Mouse (Mus musculus) hindbrain, embryonic 11.5 days (tissue): ENCODE measurements around the gene Rce1. TPM values are rescaled to one million over a fixed set of nuclear protein-coding genes. Genes with fewer than 3 reads are reported as not detected.

ENCODE experiments used
- ATAC-seq: fragments of 200-750 bp; cut with Nextera tagmentation; 2 replicates; pipeline ENCODE4 v1.8.0; 2017; ENCODE audit warnings: mild to moderate bottlenecking, moderate TSS enrichment, moderate library complexity; ENCODE audit not compliant: low FRiP score
- DNase-seq: peaks from one replicate; pipeline ENCODE4 v3.0.0-alpha.2; 2015; ENCODE audit warnings: low spot score
- H3K27ac ChIP-seq: fragments of 300-500 bp; sonication (generic); 2 replicates; pipeline ENCODE4 v1.5.1; 2014; ENCODE audit warnings: mild to moderate bottlenecking, low read depth, low read length
- H3K27me3 ChIP-seq: fragments of 300-500 bp; sonication (generic); 2 replicates; pipeline ENCODE4 v1.6.1; 2014; ENCODE audit warnings: mild to moderate bottlenecking, low read length, moderate library complexity, mixed read lengths; ENCODE audit not compliant: control insufficient read depth, insufficient read depth
- H3K36me3 ChIP-seq: fragments of 300-500 bp; sonication (generic); 2 replicates; pipeline ENCODE4 v1.6.1; 2014; ENCODE audit warnings: mild to moderate bottlenecking, low read length, moderate library complexity, mixed read lengths; ENCODE audit not compliant: control insufficient read depth, insufficient read depth
- H3K4me1 ChIP-seq: fragments of 300-500 bp; sonication (generic); replicated peaks from 2 replicates; pipeline ENCODE4 v1.6.1; 2014; ENCODE audit warnings: low read length, mixed read lengths; ENCODE audit not compliant: control insufficient read depth, insufficient read depth
- H3K4me2 ChIP-seq: fragments of 300-500 bp; sonication (generic); replicated peaks from 2 replicates; pipeline ENCODE4 v1.6.1; 2014; ENCODE audit warnings: mild to moderate bottlenecking, low read depth, low read length
- H3K4me3 ChIP-seq: fragments of 300-500 bp; sonication (generic); 2 replicates; pipeline ENCODE4 v1.5.1; 2014; ENCODE audit warnings: low read depth, low read length
- H3K9ac ChIP-seq: fragments of 300-500 bp; sonication (generic); 2 replicates; pipeline ENCODE4 v1.6.1; 2014; ENCODE audit warnings: low read depth, low read length
- H3K9me3 ChIP-seq: fragments of 300-500 bp; sonication (generic); 2 replicates; pipeline ENCODE4 v1.6.1; 2016; ENCODE audit warnings: low read length; ENCODE audit not compliant: control insufficient read depth
- WGBS: fragments of 180-500 bp; shearing (Covaris S2); extraction: QIAGEN DNeasy Blood & Tissue Kit; methylation state at CpG from one replicate; pipeline ENCODE4 v1.1.7; 2014; 5-methylcytosine and 5-hydroxymethylcytosine counted together
- polyA plus RNA-seq: library from polyadenylated mRNA; unstranded; fragments of >200 nt; fragmentation: Nextera tagmentation; extraction: Ambion mirVana; gene quantifications from 2 replicates; pipeline ENCODE4 v1.2.1, GENCODE M21; 2014

Gene Rce1
- polyA plus RNA-seq, 1 experiment from 2014 or later: 64.4 TPM

DNA sequence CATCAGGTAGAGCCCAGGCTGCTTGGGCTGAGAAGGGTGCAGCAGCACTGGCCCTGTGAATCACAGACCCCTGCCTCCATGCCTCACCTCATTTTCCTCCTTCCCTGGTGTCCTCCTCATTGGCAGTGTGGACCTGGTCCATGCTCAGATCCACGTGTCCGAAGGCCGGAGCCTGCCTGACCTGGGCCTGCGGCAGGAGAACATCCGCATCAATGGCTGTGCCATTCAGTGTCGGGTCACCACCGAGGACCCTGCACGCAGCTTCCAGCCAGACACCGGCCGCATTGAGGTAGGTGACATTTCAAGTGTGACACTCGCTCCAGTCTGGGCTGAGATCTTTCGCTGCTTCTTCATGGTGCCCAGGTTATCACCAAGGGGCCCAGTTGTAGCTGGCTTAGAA, 18.0 kb downstream of the Rce1 start:
- ATAC-seq: no peak
- WGBS: 94% methylated on average over 12 of the region's 12 CpGs

DNA sequence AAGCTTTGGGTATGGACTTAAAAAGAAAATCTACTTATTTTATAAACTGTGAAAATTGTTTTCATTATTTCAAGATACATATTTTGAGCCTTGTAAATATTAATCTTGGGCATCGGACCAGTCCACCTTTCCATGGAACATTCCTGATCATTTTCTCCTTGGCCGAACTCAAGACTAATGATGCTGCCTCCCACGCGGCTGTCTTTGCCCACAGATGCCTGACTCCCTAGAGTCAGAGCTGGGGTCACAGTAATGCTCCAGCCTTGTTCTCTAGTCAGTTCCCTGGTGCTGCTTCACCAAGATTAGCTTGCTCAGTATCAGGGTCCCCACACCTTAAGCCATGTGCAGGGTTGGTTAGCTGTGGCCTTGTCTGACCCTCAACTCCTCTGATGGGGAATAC, 19.8 kb downstream of the Rce1 start:
- Histone ChIP-seq H3K36me3 (no peaks in the 10 kb centered on the region), H3K4me1 (no peaks in the 10 kb centered on the region), H3K27ac (no peak overlapping the region), H3K9ac (no peak overlapping the region), H3K4me2 (no peak overlapping the region), H3K27me3 (no peaks in the 10 kb centered on the region), H3K9me3 (no peaks in the 10 kb centered on the region), H3K4me3 (no peak overlapping the region)
- ATAC-seq (no peak), DNase-seq (no peak)
- WGBS: 85% methylated on average over 4 of the region's 4 CpGs

More for the DNA sequence above, 18.0 kb downstream of the Rce1 start:
- H3K27ac ChIP-seq: no peak overlapping the region
- H3K27me3 ChIP-seq: no peaks in the 10 kb centered on the region
- DNase-seq: no peak
- H3K9me3 ChIP-seq: no peaks in the 10 kb centered on the region
- H3K36me3 ChIP-seq: no peaks in the 10 kb centered on the region
- no peak overlapping the region for H3K4me3 ChIP-seq
- H3K4me2 ChIP-seq: no peak overlapping the region
- no peaks in the 10 kb centered on the region for H3K4me1 ChIP-seq
- H3K9ac ChIP-seq: no peak overlapping the region

DNA sequence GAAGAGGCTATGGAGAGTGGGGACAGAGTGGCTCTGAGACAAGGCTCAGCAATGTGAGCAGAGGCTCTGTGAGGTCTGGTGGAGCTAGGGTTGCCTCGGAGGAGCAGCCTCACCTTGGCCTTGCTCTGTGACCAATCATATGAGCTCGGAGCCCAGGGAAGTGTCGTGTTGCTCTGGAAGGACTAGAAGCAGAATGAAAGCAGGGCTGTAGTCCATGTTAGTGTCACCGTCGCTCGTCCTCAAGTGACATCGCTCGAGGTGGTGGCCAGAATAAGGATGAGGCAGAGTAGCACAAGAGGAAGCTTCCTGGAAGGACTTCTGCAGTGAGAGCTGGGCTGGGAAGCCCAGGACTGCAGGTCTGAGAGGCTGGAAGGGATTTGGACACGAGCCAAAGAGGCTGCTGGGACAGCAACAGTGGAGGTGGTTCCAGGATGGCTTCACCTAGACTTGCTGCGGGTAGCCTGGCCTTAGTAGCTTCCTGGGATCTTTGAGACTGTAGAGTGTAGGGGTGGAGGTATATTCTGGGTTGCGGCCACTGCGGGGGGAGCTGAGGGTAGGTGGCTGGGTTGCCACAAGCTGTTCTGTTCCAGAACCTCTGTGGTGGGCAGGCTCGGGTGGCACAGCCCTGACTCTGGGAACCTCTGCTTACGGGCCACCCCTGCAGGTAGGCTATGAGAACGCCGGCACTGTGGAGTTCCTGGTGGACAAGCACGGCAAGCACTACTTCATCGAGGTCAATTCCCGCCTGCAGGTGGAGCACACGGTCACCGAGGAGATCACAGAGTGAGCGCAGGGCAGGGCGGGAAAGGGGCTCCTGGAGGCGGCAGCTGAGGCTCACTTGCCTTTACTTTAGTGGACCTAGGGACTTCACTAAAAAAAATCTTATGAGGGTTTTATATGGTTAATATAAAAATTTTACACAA, 21.4 kb downstream of the Rce1 start:
- H3K36me3 ChIP-seq: no peaks in the 10 kb centered on the region
- no peaks in the 10 kb centered on the region for H3K4me1 ChIP-seq
- H3K9ac ChIP-seq: no peak overlapping the region
- no peak overlapping the region for H3K27ac ChIP-seq
- no peak overlapping the region for H3K4me2 ChIP-seq
- no peaks in the 10 kb centered on the region for H3K9me3 ChIP-seq
- peak; percentile 47 for DNase-seq
- no peak for ATAC-seq
- H3K4me3 ChIP-seq: no peak overlapping the region
- H3K27me3 ChIP-seq: no peaks in the 10 kb centered on the region
- WGBS: 40% methylated on average over 24 of the region's 24 CpGs

DNA sequence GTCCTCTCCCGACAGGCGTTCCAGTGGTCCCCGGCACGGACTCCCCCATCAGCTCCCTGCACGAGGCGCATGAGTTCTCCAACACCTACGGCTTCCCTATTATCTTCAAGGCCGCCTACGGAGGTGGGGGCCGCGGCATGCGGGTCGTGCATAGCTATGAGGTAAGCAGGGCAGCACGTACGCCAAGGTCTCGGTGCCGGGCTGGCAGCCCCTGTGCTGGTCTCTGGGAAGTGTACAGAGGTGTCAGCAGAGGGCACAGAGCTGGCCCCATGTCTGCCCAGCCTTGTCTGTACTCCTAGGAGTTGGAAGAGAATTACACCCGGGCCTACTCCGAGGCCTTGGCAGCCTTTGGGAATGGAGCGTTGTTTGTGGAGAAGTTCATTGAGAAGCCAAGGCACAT, 23.0 kb downstream of the Rce1 start:
- DNase-seq (no peak), ATAC-seq (no peak)
- Histone ChIP-seq H3K4me1 (no peaks in the 10 kb centered on the region), H3K9ac (no peak overlapping the region), H3K36me3 (no peaks in the 10 kb centered on the region), H3K4me3 (no peak overlapping the region), H3K4me2 (no peak overlapping the region), H3K27ac (no peak overlapping the region), H3K9me3 (no peaks in the 10 kb centered on the region), H3K27me3 (no peaks in the 10 kb centered on the region)
- 90% methylated on average over 20 of the region's 20 CpGs for WGBS

DNA sequence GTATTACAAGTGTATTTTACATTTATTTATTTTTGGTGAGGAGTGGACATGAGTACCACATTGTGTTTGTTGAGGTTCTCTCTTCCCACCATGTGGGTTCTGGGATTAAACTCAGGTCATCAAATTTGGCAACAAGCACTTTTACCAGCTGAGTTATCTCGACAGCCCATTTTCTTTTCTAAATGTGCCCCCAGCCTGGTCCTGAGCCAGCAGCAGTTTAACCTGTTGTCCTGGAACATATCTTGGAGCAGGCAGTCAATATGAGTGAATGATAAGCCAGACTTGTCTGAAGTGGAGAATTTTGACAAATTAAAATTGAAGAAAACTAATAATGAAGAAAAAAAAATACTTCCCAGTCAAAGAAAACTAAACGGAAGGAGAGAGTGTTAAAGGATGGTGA, 29.4 kb downstream of the Rce1 start:
- no peak for DNase-seq
- WGBS: 88% methylated on average over 2 of the region's 2 CpGs
- Histone ChIP-seq H3K4me3 (no peak overlapping the region), H3K27ac (no peak overlapping the region), H3K4me2 (no peak overlapping the region), H3K9me3 (no peaks in the 10 kb centered on the region), H3K9ac (no peak overlapping the region), H3K4me1 (no peaks in the 10 kb centered on the region), H3K27me3 (no peaks in the 10 kb centered on the region), H3K36me3 (no peaks in the 10 kb centered on the region)
- no peak for ATAC-seq

DNA sequence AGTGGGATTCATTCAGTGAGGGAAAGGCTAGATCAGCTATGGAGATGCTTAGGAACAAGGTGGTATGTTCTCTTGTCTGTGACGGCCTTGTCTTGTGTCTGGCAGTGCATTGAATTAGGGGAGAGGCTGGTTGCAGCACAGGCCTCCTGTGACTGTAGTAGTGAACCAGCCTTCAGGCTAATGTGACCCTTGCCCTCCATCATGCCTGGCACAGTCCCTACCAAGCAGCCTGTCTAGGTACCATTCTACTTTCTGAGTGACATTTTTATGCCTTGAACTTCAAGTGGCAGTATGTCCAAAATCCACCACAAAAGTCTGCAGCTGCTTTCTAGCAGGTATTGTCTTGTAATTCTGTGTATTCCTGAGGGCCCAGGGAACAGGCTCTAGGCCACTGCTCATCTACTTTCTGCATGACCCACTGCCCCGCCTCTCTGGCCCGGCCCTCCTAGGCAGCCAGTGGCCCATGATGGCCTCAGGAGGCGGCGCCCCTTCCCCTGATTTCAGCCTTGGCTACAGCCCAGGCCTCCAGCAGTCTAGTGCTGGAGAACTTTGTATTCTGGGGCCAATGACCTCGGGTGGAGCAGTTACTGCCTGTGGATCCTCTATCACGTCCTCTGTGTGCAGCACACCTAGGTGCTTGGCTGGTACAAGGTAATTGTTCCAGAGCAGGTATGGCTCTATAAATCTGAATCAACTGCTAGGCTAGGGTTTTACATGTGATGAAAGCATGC, 31.5 kb downstream of the Rce1 start:
- DNase-seq: no peak
- ATAC-seq: no peak
- Histone ChIP-seq H3K27ac (no peak overlapping the region), H3K27me3 (no peaks in the 10 kb centered on the region), H3K9ac (no peak overlapping the region), H3K4me2 (no peak overlapping the region), H3K4me1 (no peaks in the 10 kb centered on the region), H3K9me3 (no peaks in the 10 kb centered on the region), H3K36me3 (no peaks in the 10 kb centered on the region), H3K4me3 (no peak overlapping the region)
- 58% methylated on average over 7 of the region's 7 CpGs for WGBS

DNA sequence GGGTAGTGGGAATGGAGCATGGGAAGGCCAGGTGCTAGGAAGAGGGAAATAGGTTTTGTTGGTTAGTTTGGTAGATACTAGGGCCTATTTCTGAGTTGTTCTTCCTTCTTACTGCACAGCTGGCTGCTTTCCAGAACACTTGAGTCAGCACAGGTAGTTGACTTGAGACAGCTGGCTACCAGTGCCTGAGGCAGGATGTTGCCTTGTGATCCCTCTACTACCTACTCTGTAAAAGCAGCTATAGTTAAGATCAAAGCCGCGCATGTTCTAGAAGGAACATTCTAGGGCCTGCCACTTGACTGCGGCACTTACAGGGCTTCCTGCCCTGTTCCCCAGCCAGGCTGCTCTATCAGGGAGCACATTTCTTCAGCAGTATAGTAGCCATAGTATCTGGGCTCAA, 35.4 kb downstream of the Rce1 start:
- Histone ChIP-seq H3K4me2 (no peak overlapping the region), H3K4me1 (no peaks in the 10 kb centered on the region), H3K9me3 (no peaks in the 10 kb centered on the region), H3K27me3 (no peaks in the 10 kb centered on the region), H3K36me3 (no peaks in the 10 kb centered on the region), H3K4me3 (no peak overlapping the region), H3K9ac (no peak overlapping the region), H3K27ac (no peak overlapping the region)
- WGBS: 89% methylated on average over 3 of the region's 3 CpGs
- DNase-seq (no peak), ATAC-seq (no peak)

DNA sequence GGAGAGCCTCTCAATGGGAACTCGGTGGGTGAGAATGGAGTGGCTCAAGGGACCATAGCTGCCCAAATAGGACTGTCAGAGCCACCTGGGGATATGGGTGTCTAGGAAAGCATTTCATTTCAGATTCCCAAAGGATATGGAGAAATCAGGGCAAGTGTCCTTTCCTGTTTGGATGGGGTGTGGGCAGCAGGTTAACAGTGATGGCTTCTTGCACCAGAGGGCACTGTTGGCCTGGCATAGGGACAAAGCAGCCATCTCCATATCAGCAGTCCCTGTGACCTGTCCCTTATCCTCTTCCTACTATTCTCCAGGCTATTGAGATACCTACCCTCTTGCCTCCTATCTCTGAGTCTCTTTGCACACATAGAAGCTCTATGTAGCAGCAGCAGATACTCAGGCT, 36.4 kb downstream of the Rce1 start:
- ATAC-seq (no peak), DNase-seq (no peak)
- Histone ChIP-seq H3K27me3 (no peaks in the 10 kb centered on the region), H3K9me3 (no peaks in the 10 kb centered on the region), H3K4me1 (no peaks in the 10 kb centered on the region), H3K4me2 (no peak overlapping the region), H3K27ac (no peak overlapping the region), H3K9ac (no peak overlapping the region), H3K36me3 (no peaks in the 10 kb centered on the region), H3K4me3 (no peak overlapping the region)
- WGBS: 72% methylated on average over 1 of the region's 1 CpGs

DNA sequence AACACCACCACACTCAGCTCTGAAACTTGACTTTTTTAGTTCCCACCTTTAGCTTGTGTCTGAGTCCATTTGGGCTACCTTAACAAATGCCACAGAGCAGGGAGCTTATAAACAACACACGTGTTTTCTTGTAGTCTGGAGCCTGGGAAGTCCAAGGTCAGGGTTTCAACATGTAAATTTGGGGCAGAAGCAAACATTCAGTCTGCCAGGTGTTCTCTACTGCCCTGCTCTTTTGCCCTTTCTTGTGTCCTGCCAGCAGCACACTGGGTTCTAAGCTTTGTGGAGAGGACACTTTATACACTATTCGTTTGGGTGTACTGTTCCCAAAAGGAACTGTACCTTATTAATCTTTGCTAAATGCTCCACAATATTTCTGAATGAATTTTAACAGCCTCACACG, 37.0 kb downstream of the Rce1 start:
- DNase-seq (no peak), ATAC-seq (no peak)
- Histone ChIP-seq H3K4me1 (no peaks in the 10 kb centered on the region), H3K9me3 (no peaks in the 10 kb centered on the region), H3K27ac (no peak overlapping the region), H3K36me3 (no peaks in the 10 kb centered on the region), H3K9ac (no peak overlapping the region), H3K4me2 (no peak overlapping the region), H3K4me3 (no peak overlapping the region), H3K27me3 (no peaks in the 10 kb centered on the region)
- 73% methylated on average over 3 of the region's 3 CpGs for WGBS
